ENCODE assay signal across 10 mouse cellular contexts in the genomic region with DNA sequence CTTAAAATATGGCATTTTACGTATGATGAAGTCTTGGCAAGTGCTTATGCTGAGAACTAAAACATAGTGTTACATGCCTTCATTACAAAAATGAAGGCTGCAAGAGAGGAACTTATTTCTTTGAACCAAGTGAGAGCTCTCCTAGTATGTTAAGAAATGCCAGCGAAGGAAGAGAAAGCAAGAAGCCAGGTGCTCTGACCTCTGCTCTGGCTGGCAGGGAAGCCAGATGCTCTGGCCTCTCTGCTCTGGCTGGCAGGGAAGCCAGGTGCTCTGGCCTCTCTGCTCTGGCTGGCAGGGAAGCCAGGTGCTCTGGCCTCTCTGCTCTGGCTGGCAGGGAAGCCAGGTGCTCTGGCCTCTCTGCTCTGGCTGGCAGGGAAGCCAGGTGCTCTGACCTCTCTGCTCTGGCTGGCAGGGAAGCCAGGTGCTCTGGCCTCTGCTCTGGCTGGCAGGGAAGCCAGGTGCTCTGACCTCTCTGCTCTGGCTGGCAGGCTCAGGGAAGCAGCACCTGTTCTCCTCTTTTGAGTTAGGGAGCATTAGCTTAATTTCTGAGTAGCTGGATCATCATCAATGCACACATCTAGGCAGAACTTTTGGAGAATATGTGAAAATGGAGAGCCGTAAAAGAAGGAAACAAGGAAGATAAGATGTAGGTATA. TPM values are rescaled to one million over a fixed set of nuclear protein-coding genes. Genes with fewer than 3 reads are reported as not detected.
DNase-seq lines count a peak whose midpoint lies in the region; ATAC-seq and TF ChIP-seq lines count a peak whose summit lies in the region.
"Not testable (repeated sequence)": the region's sequence is repeated elsewhere in the genome, so short reads cannot be mapped to it uniquely, and the experiment has no call there.
"Had no signal": no experiment of that assay in that cellular context is flagged by ENCODE, and none has a peak within 500 bp of the region (broad histone marks: within the 10 kb centered on the region; RNA-seq: fewer than 3 reads in every experiment).

No protein-coding gene starts in this region.

- 74% methylated on average over 3 of the region's 3 CpGs for WGBS in bone marrow, adult 2 months
- 85% methylated on average over 3 of the region's 3 CpGs for WGBS in liver, embryonic 12.5 days (ENCODE audit: insufficient replicate concordance)
- 80% methylated on average over 3 of the region's 3 CpGs for WGBS in liver, embryonic 16.5 days (ENCODE audit: insufficient replicate concordance)
- 27% methylated on average over 3 of the region's 3 CpGs for WGBS in small intestine, adult 2 months

- not testable (repeated sequence) for H3K4me1 ChIP-seq in bone marrow, adult 2 months (ENCODE audit: control insufficient read depth, insufficient read depth, low read length); small intestine, adult 2 months (ENCODE audit: control insufficient read depth, insufficient read depth, insufficient read length, low read length)
- H3K4me1 ChIP-seq in liver, embryonic 12.5 days, result peaks cover 30% of the 10 kb centered on the region
- peaks cover 13% of the 10 kb centered on the region for H3K4me1 ChIP-seq in liver, embryonic 16.5 days (ENCODE audit: control insufficient read depth, low read depth, low read length)

- H3K4me2 ChIP-seq in liver, embryonic 12.5 days; liver, embryonic 16.5 days (ENCODE audit: low read depth, low read length): not testable (repeated sequence)

- not testable (repeated sequence) for H3K9me3 ChIP-seq in liver, embryonic 12.5 days (replicated peaks); liver, embryonic 16.5 days (replicated peaks; ENCODE audit: control insufficient read depth, low read length)

- not testable (repeated sequence) for TF ChIP-seq POLR2A in bone marrow, adult 2 months (IDR thresholded peaks at IDR 0.05; ENCODE audit: borderline replicate concordance, control insufficient read depth, low read depth, low read length); small intestine, adult 2 months (IDR thresholded peaks at IDR 0.05; ENCODE audit: low read depth, low read length)

- not testable (repeated sequence) for H3K27me3 ChIP-seq in liver, embryonic 12.5 days (replicated peaks); liver, embryonic 16.5 days (ENCODE audit: control insufficient read depth, insufficient read depth, low read depth, low read length); small intestine, adult 2 months (ENCODE audit: control insufficient read depth, insufficient read depth, low read length)

- H3K36me3 ChIP-seq in liver, embryonic 12.5 days, result peaks cover 54% of the 10 kb centered on the region
- H3K36me3 ChIP-seq in liver, embryonic 16.5 days (ENCODE audit: control insufficient read depth, insufficient read depth), result not testable (repeated sequence)
- H3K36me3 ChIP-seq in small intestine, adult 2 months (ENCODE audit: control insufficient read depth, insufficient read depth, low read length), result peaks cover 36% of the 10 kb centered on the region

- not testable (repeated sequence) for TF ChIP-seq CTCF in bone marrow, adult 2 months (IDR thresholded peaks at IDR 0.05; ENCODE audit: control insufficient read depth, insufficient read depth, low read length); small intestine, adult 2 months (IDR thresholded peaks at IDR 0.05; ENCODE audit: extremely low read depth, insufficient read length, insufficient replicate concordance, low read depth, low read length)

- peak; percentile 7 for DNase-seq in gastrocnemius, postnatal 10 days
- DNase-seq in heart, adult 11 months, result peak; percentile 68

- not testable (repeated sequence) for H3K4me3 ChIP-seq in bone marrow, adult 2 months (replicated peaks; ENCODE audit: control insufficient read depth, low read depth, low read length); liver, embryonic 12.5 days; liver, embryonic 16.5 days (ENCODE audit: low read depth, low read length); small intestine, adult 2 months (ENCODE audit: low read depth, low read length)

- H3K9ac ChIP-seq in liver, embryonic 12.5 days; liver, embryonic 16.5 days (ENCODE audit: low read depth, low read length): not testable (repeated sequence)

- H3K27ac ChIP-seq in bone marrow, adult 2 months (ENCODE audit: control insufficient read depth, insufficient read depth, low read depth, low read length, poor library complexity), result peak overlapping the region; percentile 51; the same call in 1 of the 2 replicates
- peak overlapping the region; percentile 56 for H3K27ac ChIP-seq in liver, embryonic 12.5 days
- peak overlapping the region; percentile 35; the same call in 1 of the 2 replicates for H3K27ac ChIP-seq in liver, embryonic 16.5 days (ENCODE audit: low read length)
- H3K27ac ChIP-seq in small intestine, adult 2 months (ENCODE audit: insufficient read depth, low read depth, low read length), result peak overlapping the region; percentile 28; the same call in 1 of the 2 replicates

- not testable (repeated sequence) for ATAC-seq in liver, embryonic 12.5 days; liver, embryonic 16.5 days (ENCODE audit: low read depth)

RNA-seq across cellular contexts. Expression of a gene that starts 44.7 kb away (rescaled TPM):
- not detected in 2 replicates for polyA plus RNA-seq in bone marrow, adult 2 months (2011; ENCODE audit: insufficient read depth, insufficient read length, low replicate concordance, missing spikeins)
- under 1 TPM in 1 of 2 experiments, not detected in 1; 0.09 TPM for total RNA-seq in gastrocnemius, postnatal 10 days (2021)
- polyA plus RNA-seq in liver, embryonic 12.5 days (2016; fragmentation: Nextera tagmentation; extraction: Ambion mirVana), result not detected in 2 replicates
- polyA plus RNA-seq in liver, embryonic 16.5 days (2015; fragmentation: Nextera tagmentation; extraction: Ambion mirVana), result not detected in 2 replicates
- polyA plus RNA-seq in small intestine, adult 2 months (2012; rRNA removed), result not detected in 2 replicates
- total RNA-seq: adrenal gland, postnatal 10 days; gastrocnemius, adult 8-10 months; MEL had no signal
- polyA plus RNA-seq: embryonic facial prominence, embryonic 13.5 days had no signal
